Mouse (Mus musculus): Measurements from ENCODE around the gene Lclat1. TPM values are rescaled to one million over a fixed set of nuclear protein-coding genes. Genes with fewer than 3 reads are reported as not detected.

The Lclat1 gene
- polyA plus RNA-seq, 2 experiments = 12.1 to 14.9 TPM

GRCm38 (mm10) chr17:73220746-73221145 is 113.0 kb downstream of the Lclat1 start:
- Histone ChIP-seq H3K4me2 (replicated peaks; ENCODE audit: low read depth, low read length, severe bottlenecking) (no peak overlapping the region), H3K36me3 (ENCODE audit: control insufficient read depth, insufficient read depth, low read length) (no peaks in the 10 kb centered on the region), H3K27me3 (ENCODE audit: control insufficient read depth, insufficient read depth, low read length) (no peaks in the 10 kb centered on the region), H3K4me1 (ENCODE audit: control insufficient read depth, insufficient read depth, low read length) (peaks cover 25% of the 10 kb centered on the region), H3K27ac (replicated peaks; ENCODE audit: low read depth, low read length) (no peak overlapping the region), H3K9ac (ENCODE audit: low read depth, low read length, severe bottlenecking) (no peak overlapping the region), H3K4me3 (replicated peaks; ENCODE audit: low read length) (no peak overlapping the region), H3K9me3 (ENCODE audit: control insufficient read depth, low read length) (no peaks in the 10 kb centered on the region)
- WGBS = 71% methylated on average over 7 of the region's 7 CpGs
- TF ChIP-seq POLR2A (IDR thresholded peaks at IDR 0.05; ENCODE audit: borderline replicate concordance, extremely low read depth, insufficient read depth, insufficient read length) = no peak
- DNase-seq (ENCODE audit: low spot score) (no peak), ATAC-seq (ENCODE audit: low FRiP score, low read depth) (no peak)

DNA sequence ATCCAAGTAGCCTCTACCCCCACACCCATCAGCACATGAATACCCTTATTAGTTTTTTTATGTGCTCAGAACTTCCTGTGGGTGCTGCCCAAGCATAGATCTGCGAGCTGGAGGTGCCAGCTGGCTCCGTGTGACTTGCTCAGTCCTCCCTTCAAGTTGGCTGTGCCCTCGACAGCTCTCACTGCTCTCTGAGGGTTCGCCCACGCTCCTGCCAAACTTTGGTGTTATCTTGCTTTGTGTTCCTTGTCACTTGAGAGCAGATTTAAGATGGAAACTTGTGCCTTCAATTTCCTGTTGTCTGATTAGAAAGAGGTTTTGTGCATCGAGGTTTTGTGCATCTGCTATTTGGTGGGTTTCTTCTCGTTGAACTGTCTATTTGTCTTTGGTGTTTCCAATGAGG is 114.3 kb downstream of the Lclat1 start:
- Histone ChIP-seq H3K4me1 (ENCODE audit: control insufficient read depth, insufficient read depth, low read length) (peaks cover 28% of the 10 kb centered on the region), H3K9ac (ENCODE audit: low read depth, low read length, severe bottlenecking) (no peak overlapping the region), H3K27ac (replicated peaks; ENCODE audit: low read depth, low read length) (no peak overlapping the region), H3K36me3 (ENCODE audit: control insufficient read depth, insufficient read depth, low read length) (no peaks in the 10 kb centered on the region), H3K27me3 (ENCODE audit: control insufficient read depth, insufficient read depth, low read length) (no peaks in the 10 kb centered on the region), H3K4me3 (replicated peaks; ENCODE audit: low read length) (no peak overlapping the region), H3K4me2 (replicated peaks; ENCODE audit: low read depth, low read length, severe bottlenecking) (no peak overlapping the region), H3K9me3 (ENCODE audit: control insufficient read depth, low read length) (no peaks in the 10 kb centered on the region)
- TF ChIP-seq POLR2A (IDR thresholded peaks at IDR 0.05; ENCODE audit: borderline replicate concordance, extremely low read depth, insufficient read depth, insufficient read length) = no peak
- 55% methylated on average over 7 of the region's 7 CpGs for WGBS
- ATAC-seq (ENCODE audit: low FRiP score, low read depth) = no peak
- no peak for DNase-seq (ENCODE audit: low spot score)

GRCm38 (mm10) chr17:73225442-73225841 is 117.7 kb downstream of the Lclat1 start:
- no peak overlapping the region for H3K4me2 ChIP-seq (replicated peaks; ENCODE audit: low read depth, low read length, severe bottlenecking)
- H3K9me3 ChIP-seq (ENCODE audit: control insufficient read depth, low read length) = no peaks in the 10 kb centered on the region
- peaks cover 22% of the 10 kb centered on the region for H3K4me1 ChIP-seq (ENCODE audit: control insufficient read depth, insufficient read depth, low read length)
- no peak overlapping the region for H3K27ac ChIP-seq (replicated peaks; ENCODE audit: low read depth, low read length)
- no peaks in the 10 kb centered on the region for H3K36me3 ChIP-seq (ENCODE audit: control insufficient read depth, insufficient read depth, low read length)
- ATAC-seq (ENCODE audit: low FRiP score, low read depth) (no peak), DNase-seq (ENCODE audit: low spot score) (no peak)
- no peak overlapping the region for H3K9ac ChIP-seq (ENCODE audit: low read depth, low read length, severe bottlenecking)
- no peak for TF ChIP-seq POLR2A (IDR thresholded peaks at IDR 0.05; ENCODE audit: borderline replicate concordance, extremely low read depth, insufficient read depth, insufficient read length)
- H3K4me3 ChIP-seq (replicated peaks; ENCODE audit: low read length) = no peak overlapping the region
- H3K27me3 ChIP-seq (ENCODE audit: control insufficient read depth, insufficient read depth, low read length) = no peaks in the 10 kb centered on the region

- Histone ChIP-seq H3K4me3 (replicated peaks; ENCODE audit: low read length) (no peak overlapping the region), H3K9me3 (ENCODE audit: control insufficient read depth, low read length) (no peaks in the 10 kb centered on the region), H3K36me3 (ENCODE audit: control insufficient read depth, insufficient read depth, low read length) (no peaks in the 10 kb centered on the region), H3K27ac (replicated peaks; ENCODE audit: low read depth, low read length) (no peak overlapping the region), H3K9ac (ENCODE audit: low read depth, low read length, severe bottlenecking) (no peak overlapping the region), H3K4me2 (replicated peaks; ENCODE audit: low read depth, low read length, severe bottlenecking) (no peak overlapping the region), H3K27me3 (ENCODE audit: control insufficient read depth, insufficient read depth, low read length) (no peaks in the 10 kb centered on the region), H3K4me1 (ENCODE audit: control insufficient read depth, insufficient read depth, low read length) (peaks cover 20% of the 10 kb centered on the region)
- TF ChIP-seq POLR2A (IDR thresholded peaks at IDR 0.05; ENCODE audit: borderline replicate concordance, extremely low read depth, insufficient read depth, insufficient read length) = no peak
- peak; percentile 23; the same call in 1 of the 2 replicates for ATAC-seq (ENCODE audit: low FRiP score, low read depth)
- DNase-seq (ENCODE audit: low spot score) = no peak
- 36% methylated on average over 5 of the region's 5 CpGs for WGBS
Observed at GRCm38 (mm10) chr17:73225996-73226395, 118.2 kb downstream of the Lclat1 start.

GRCm38 (mm10) chr17:73226595-73226994 is 118.8 kb downstream of the Lclat1 start:
- no peaks in the 10 kb centered on the region for H3K9me3 ChIP-seq (ENCODE audit: control insufficient read depth, low read length)
- no peak overlapping the region for H3K4me3 ChIP-seq (replicated peaks; ENCODE audit: low read length)
- H3K4me1 ChIP-seq (ENCODE audit: control insufficient read depth, insufficient read depth, low read length) = peaks cover 17% of the 10 kb centered on the region
- DNase-seq (ENCODE audit: low spot score) (no peak), ATAC-seq (ENCODE audit: low FRiP score, low read depth) (no peak)
- no peak for TF ChIP-seq POLR2A (IDR thresholded peaks at IDR 0.05; ENCODE audit: borderline replicate concordance, extremely low read depth, insufficient read depth, insufficient read length)
- H3K4me2 ChIP-seq (replicated peaks; ENCODE audit: low read depth, low read length, severe bottlenecking) = no peak overlapping the region
- no peak overlapping the region for H3K27ac ChIP-seq (replicated peaks; ENCODE audit: low read depth, low read length)
- H3K36me3 ChIP-seq (ENCODE audit: control insufficient read depth, insufficient read depth, low read length) = no peaks in the 10 kb centered on the region
- H3K27me3 ChIP-seq (ENCODE audit: control insufficient read depth, insufficient read depth, low read length) = no peaks in the 10 kb centered on the region
- H3K9ac ChIP-seq (ENCODE audit: low read depth, low read length, severe bottlenecking) = no peak overlapping the region
- WGBS = 94% methylated on average over 2 of the region's 2 CpGs

DNA sequence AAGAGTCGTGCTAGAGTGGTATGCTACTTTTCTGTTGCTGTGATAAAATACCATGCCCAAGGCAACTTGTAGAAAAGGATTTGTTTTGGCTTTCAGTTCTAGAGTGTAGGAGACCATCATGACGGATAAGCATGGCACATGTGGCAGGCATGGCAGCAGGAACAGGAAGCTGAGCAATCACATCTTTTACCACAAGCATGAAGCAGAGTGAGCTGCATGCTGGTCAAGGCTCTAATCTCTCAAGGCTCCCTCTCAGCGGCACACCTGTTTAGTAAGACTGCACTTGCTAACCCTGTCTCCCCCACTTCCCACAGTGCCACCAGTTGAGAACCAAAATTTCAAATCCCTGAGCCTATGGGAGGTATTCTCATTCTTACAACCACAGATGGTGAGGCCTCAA is 119.6 kb downstream of the Lclat1 start:
- Histone ChIP-seq H3K4me1 (ENCODE audit: control insufficient read depth, insufficient read depth, low read length) (peaks cover 14% of the 10 kb centered on the region), H3K27ac (replicated peaks; ENCODE audit: low read depth, low read length) (no peak overlapping the region), H3K36me3 (ENCODE audit: control insufficient read depth, insufficient read depth, low read length) (no peaks in the 10 kb centered on the region), H3K9ac (ENCODE audit: low read depth, low read length, severe bottlenecking) (no peak overlapping the region), H3K4me2 (replicated peaks; ENCODE audit: low read depth, low read length, severe bottlenecking) (no peak overlapping the region), H3K9me3 (ENCODE audit: control insufficient read depth, low read length) (no peaks in the 10 kb centered on the region), H3K27me3 (ENCODE audit: control insufficient read depth, insufficient read depth, low read length) (no peaks in the 10 kb centered on the region), H3K4me3 (replicated peaks; ENCODE audit: low read length) (no peak overlapping the region)
- WGBS = 93% methylated on average over 3 of the region's 3 CpGs
- DNase-seq (ENCODE audit: low spot score) = no peak
- TF ChIP-seq POLR2A (IDR thresholded peaks at IDR 0.05; ENCODE audit: borderline replicate concordance, extremely low read depth, insufficient read depth, insufficient read length) = no peak
- no peak for ATAC-seq (ENCODE audit: low FRiP score, low read depth)

Data from limb, embryonic 14.5 days (tissue).